Mouse (Mus musculus): ENCODE data around the gene Ikzf1.

GRCm38 (mm10) chr11:11800304-11800703, 115.5 kb downstream of the Ikzf1 start:
- TF ChIP-seq POLR2A (IDR thresholded peaks at IDR 0.05; ENCODE audit: control insufficient read depth, low read depth, low read length) (no peak), CTCF (IDR thresholded peaks at IDR 0.05; ENCODE audit: control insufficient read depth, insufficient read depth, insufficient replicate concordance, low read depth, low read length) (no peak)

Data from testis, adult 2 months (tissue).